Mouse (Mus musculus) left cerebral cortex, adult 8-10 months (tissue): ENCODE results near the gene Vac14. TPM values are rescaled to one million over a fixed set of nuclear protein-coding genes. Genes with fewer than 3 reads are reported as not detected.
A peak's percentile ranks its signal among the peaks of the same experiment; 100 is the strongest.

ENCODE experiments used
- DNase-seq, 2 experiments: peaks; one replicate each; pipeline ENCODE4 v3.0.0; 2022; ENCODE audit warnings: low spot score in 2 of 2
- total RNA-seq, 4 experiments: library from RNA; stranded (reverse); gene quantifications; 2 replicates each; pipeline ENCODE4 v1.2.4; 2022

Gene Vac14
- total RNA-seq, 4 experiments from 2014 or later, result 29.2 to 30.7 (median 30.4) TPM

GRCm38 (mm10) chr8:110745162-110745561 lies 126.8 kb downstream of the Vac14 start:
- DNase-seq, result no peak

GRCm38 (mm10) chr8:110746661-110747060 lies 128.3 kb downstream of the Vac14 start:
- no peak for DNase-seq

- no peak for DNase-seq
Observed at GRCm38 (mm10) chr8:110749500-110750170, 131.2 kb downstream of the Vac14 start.

GRCm38 (mm10) chr8:110750269-110750668 lies 131.9 kb downstream of the Vac14 start:
- DNase-seq, result no peak

- DNase-seq, result no peak
Observed at GRCm38 (mm10) chr8:110751490-110751889, 133.1 kb downstream of the Vac14 start.

- peak in 1 of 2 experiments; percentile 71 for DNase-seq
Observed at GRCm38 (mm10) chr8:110754713-110755112, 136.3 kb downstream of the Vac14 start.

GRCm38 (mm10) chr8:110755511-110756170 lies 137.3 kb downstream of the Vac14 start:
- DNase-seq, result peak; percentile 56 to 78

GRCm38 (mm10) chr8:110756196-110756595 lies 137.8 kb downstream of the Vac14 start:
- DNase-seq, result no peak

GRCm38 (mm10) chr8:110760280-110760940 lies 142.0 kb downstream of the Vac14 start:
- no peak for DNase-seq

- no peak for DNase-seq
Observed at GRCm38 (mm10) chr8:110761185-110761584, 142.8 kb downstream of the Vac14 start.

GRCm38 (mm10) chr8:110761988-110762387 lies 143.6 kb downstream of the Vac14 start:
- no peak for DNase-seq

- no peak for DNase-seq
Observed at GRCm38 (mm10) chr8:110764671-110765070, 146.3 kb downstream of the Vac14 start.

GRCm38 (mm10) chr8:110767261-110767660 lies 148.9 kb downstream of the Vac14 start:
- no peak for DNase-seq

Other genes with a start within 250 kb of the Vac14 start
- 100 to 1,000 TPM; 206 to 236 (median 215) TPM for gene Mtss1l, start 102.9 kb downstream of the Vac14 start, total RNA-seq
- 10 to 100 TPM; 80.4 to 88.7 (median 81.2) TPM for gene Il34, start 187.3 kb downstream of the Vac14 start, total RNA-seq
- 10 to 100 TPM; 50.2 to 56.8 (median 54.5) TPM for gene Cog4, start 228.0 kb downstream of the Vac14 start, total RNA-seq
- 10 to 100 TPM; 58.6 to 66.2 (median 60.5) TPM for gene Sf3b3, start 228.2 kb downstream of the Vac14 start, total RNA-seq